Mouse (Mus musculus) megakaryocyte-erythroid progenitor cell, adult 5-6 weeks (primary cell): Measurements from ENCODE around the gene Arhgap45. TPM values are rescaled to one million over a fixed set of nuclear protein-coding genes. Genes with fewer than 3 reads are reported as not detected.

Experiments used
- ATAC-seq: replicated peaks from 2 replicates; pipeline ENCODE4 v1.8.0; 2016; ENCODE audit warnings: mild to moderate bottlenecking, inconsistent platforms; ENCODE audit not compliant: severe bottlenecking, poor library complexity, low FRiP score, low TSS enrichment
- total RNA-seq, 2 experiments: library from RNA; stranded (forward) in 1 of 2; stranded (reverse) in 1 of 2; fragments of 200-1000, 215-1000 nt in 1 of 2; fragments of >200 nt in 1 of 2; fragmentation: Nextera tagmentation in 1 of 2; gene quantifications; 2 replicates each; pipeline ENCODE4 v1.2.3; 2014 to 2017

Gene Arhgap45
- total RNA-seq (2014; fragmentation: Nextera tagmentation), result 76.2 and 103 TPM in 2 replicates
- total RNA-seq (2017), result 52.8 and 64.4 TPM in 2 replicates

DNA sequence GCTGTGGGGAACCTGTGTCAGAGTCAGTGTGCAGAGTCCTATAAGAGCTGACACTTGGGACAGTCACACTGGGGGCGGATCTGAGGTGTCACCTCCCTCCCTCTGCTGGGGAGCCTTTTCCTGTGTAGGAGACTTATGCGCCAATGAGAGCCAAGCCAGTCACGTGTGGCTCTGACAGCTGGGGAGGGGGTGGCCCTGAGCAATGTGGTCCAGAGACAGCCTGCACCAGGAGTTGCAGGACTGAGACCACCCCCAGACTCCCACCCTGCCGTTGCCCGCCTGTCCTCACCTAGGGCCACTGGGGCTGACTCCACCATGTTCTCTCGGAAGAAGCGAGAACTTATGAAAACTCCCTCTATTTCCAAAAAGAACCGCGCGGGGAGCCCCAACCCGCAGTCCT lies at the start of gene Arhgap45:
Arhgap45 (plus strand) TSS at position 143 of the 400 bp plus-strand sequence.
- peak; percentile 79 for ATAC-seq

DNA sequence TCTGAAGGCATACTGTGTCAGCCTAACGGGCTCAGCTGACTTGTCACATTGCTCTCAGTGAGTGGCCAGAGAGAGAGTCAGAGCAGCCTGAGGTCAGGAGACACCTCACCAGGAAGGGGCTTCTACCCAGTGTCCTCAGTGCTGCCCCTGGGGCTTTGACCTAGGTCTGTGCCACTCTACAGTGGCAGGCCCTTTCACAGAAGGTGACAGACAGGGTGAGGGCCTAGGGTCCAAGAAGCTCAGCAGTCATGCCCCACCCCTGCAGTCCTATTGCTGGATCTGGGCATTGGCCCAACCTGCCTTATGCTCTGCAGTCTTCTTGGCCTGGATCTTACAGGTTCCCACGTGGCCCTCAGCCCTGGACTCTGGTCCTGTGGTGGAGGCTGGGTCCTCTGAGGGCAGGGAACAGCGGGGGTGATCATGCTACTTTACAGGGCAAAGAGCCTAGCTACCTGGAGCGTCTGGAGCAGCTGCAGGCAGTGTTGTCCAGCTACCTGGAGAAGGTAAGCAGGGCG lies 49.5 kb upstream of the Arhgap45 start:
- no peak for ATAC-seq

DNA sequence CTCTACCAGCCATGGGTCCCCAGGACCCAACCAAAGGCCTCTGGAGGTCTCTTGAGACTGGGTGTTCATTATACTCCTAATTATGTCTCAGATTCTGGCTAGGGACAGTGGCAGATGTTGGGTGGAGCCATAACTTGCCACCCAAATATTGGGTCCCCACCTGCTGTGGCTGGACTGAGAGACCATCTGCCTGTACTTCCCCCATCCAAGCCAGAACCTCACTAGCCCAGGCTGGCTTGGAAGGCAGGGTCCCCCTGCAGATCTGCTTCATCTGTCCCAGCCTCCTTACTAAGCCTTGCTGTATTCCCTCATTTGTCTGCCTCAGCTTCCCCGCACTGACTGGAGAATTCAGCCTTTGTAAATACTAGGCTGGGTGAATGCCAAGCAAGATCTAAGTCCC lies 48.3 kb upstream of the Arhgap45 start:
- no peak for ATAC-seq

DNA sequence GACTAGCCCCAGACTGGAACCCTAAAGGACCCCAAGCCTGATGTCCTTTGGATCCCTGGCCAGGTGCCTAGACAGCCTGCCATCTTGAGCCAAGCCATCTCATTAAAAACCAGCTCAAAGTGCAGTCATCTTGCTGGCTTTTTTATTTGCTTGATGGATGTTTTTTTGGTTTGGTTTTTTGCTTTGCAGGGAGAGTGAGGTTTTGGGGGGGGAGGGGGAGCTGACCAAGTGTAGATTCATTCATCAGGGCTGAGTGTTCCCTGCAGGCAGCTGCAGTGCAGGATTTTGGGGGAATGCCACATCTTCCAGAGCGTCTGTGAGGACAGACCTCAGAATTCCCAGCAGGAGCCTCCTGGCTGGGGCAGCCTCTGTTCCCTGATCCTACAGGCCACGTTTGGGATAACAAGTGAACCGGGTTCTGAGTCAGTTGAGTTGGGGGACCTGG lies 47.3 kb upstream of the Arhgap45 start:
- ATAC-seq, result no peak

DNA sequence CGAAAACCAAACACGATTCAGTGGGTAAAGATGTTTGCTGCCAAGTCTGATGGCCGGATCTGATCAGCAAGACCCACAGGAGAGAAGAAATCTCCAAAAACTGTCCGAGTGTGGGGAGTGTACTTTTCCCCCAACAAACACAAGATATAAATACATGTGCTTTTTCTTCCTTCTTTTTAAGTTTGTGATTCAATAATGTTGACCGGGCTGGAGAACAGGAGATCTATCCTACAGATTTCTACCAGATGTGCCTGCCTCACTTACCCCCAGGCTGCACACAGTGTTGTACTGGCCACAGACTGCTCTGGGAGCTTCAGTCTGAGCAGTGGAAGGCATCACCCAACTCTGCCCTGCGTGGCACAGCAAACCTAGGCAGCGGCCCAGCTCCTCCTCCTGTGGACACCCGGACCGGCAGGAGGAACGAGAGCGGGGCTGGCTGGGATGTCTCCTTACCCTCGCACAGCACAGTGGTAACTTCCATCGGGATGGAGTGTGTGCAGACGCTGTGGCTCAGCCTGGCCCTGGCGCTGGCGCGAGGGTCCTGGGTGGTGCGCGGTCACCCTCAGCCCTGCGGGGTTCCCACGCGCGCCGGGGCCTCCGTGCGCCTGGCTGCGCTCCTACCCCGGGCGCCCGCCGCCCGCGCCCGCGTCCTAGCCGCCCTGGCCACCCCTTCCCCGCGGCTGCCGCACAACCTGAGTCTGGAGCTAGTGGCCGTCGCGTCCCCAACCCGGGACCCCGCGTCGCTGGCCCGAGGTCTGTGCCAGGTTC lies 45.9 kb upstream of the Arhgap45 start, which contains the start of gene Grin3b:
Grin3b (plus strand) TSS at position 301 of the 768 bp plus-strand sequence.
- no peak for ATAC-seq

DNA sequence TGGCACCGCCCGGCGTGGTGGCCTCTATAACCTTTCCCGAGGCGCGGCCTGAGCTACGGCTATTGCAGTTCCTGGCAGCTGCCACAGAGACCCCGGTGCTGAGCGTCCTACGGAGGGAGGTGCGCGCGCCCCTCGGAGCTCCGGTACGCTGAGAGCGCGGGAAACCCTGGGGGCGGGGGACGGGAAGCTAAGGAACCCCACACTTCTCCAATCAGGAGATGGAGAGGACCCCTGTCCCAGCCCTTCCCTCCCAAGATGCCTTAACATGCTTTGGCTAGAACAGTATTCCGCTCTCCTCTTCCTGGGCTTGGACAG lies 45.3 kb upstream of the Arhgap45 start:
- ATAC-seq, result no peak

DNA sequence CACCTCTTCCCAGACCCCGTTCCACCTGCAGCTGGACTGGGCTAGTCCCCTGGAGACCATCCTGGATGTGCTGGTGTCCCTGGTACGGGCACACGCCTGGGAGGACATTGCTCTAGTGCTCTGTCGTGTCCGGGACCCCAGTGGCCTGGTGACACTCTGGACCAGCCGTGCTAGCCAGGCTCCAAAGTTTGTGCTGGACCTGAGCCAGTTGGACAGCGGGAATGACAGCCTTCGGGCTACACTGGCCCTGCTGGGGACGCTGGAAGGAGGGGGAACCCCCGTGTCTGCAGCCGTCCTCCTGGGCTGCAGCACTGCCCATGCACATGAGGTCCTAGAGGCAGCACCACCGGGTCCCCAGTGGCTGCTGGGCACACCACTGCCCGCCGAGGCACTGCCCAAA lies 43.6 kb upstream of the Arhgap45 start:
- ATAC-seq, result no peak

DNA sequence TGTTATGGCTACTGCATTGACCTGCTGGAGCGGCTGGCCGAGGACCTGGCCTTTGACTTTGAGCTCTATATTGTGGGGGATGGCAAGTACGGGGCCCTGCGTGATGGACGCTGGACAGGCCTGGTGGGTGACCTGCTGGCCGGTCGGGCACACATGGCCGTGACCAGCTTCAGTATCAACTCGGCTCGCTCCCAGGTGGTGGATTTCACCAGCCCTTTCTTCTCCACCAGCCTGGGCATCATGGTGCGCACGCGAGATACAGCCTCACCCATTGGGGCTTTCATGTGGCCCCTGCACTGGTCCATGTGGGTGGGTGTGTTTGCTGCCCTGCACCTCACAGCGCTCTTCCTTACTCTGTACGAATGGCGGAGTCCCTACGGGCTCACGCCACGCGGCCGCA lies 42.4 kb upstream of the Arhgap45 start:
- ATAC-seq, result no peak

DNA sequence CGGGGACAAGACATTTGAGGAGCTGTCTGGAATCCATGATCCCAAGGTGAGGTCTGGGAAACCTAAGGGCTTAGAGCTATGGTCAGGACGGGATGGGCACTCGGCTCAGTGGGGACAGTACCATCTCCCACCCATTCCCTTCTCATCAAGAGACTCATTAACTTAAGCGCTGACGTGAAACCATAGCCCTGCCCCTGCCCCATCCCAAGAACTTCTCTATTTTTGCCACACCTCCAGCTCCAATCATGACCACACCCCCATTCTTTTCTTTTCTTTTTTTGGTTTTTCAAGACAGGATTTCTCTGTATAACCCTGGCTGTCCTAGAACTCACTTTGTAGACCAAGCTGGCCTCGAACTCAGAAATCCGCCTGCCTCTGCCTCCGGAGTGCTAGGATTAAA lies 41.8 kb upstream of the Arhgap45 start:
- ATAC-seq, result no peak

DNA sequence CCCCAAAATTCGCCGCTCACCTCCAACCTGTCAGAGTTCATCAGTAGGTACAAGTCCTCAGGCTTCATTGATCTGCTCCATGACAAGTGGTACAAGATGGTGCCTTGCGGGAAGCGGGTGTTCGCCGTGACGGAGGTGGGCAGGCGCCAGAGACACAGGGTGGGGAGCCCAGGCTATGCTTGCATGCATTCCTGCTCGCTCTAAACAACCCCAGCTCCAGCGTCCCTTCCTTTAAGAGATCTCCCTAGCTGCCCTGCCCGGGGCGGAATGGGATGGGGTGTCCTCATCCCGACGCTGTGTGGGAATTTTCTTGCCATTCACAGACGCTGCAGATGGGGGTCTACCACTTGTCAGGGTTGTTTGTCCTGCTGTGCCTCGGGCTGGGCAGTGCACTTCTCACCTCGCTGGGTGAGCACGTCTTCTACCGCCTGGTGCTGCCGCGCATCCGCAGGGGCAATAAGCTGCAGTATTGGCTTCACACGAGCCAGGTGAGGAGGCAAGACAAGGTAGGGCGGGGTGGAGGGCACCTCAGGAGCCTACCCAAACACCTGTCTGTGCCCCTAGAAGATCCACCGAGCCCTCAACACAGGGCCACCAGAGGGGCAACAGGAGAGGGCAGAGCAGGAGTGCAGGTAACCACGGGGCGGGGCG lies 40.3 kb upstream of the Arhgap45 start:
- ATAC-seq, result no peak

DNA sequence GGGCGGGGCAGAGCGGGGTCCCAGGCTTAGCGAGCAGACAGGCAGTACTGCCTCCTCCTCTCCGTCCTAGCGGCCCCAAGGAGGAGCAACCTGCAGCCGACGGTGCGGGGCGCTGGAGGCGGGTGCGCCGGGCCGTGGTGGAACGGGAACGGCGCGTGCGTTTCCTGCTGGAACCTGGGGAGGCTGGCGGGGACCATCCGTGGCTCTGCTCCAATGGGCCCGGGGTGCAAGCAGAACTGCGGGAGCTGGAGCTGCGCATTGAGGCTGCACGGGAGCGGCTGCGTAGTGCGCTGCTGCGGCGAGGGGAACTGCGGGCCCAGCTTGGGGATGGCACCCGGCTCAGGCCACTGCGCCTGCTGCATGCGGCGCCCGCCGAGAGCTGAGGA lies 39.7 kb upstream of the Arhgap45 start:
- no peak for ATAC-seq

DNA sequence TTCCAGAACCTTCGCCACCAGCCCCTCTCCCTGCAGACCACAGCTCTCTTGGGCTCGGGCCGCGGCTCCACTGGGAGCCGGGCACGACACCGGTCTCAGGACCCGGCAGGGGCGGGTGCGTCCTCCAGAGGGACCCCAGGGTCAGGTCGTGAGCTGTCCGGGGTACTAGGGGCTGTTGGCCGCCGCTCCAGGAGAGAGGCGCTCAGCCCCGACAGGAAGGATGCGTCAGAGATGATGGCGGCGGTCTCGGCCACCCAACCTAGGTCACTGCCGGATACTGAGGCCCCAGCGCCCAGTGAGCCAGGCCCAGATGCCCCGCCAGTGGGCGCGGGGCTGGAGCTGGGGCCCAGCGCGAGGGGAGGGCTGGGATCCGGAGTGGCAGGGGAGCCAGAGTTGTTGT lies 39.1 kb upstream of the Arhgap45 start:
- ATAC-seq, result no peak

DNA sequence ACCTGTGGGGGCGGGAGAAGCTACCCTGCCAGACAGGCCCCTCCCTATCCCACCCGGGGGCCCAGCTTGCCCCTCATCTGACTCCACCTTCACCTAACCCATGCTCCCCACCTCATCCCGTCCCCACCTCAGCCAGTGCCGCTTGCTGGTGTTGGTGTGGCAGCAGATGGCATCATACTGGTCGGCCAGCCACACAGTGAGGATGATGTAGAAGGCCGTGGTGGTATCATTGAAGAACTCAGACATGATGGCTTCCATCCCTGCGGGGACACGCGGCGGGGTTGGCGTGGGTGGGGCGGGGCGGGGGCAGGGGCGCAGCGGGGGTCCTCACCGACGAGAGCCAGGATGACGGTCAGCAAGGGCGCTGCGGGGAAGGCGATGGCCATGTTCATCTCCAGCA lies 38.4 kb upstream of the Arhgap45 start:
- ATAC-seq, result no peak

DNA sequence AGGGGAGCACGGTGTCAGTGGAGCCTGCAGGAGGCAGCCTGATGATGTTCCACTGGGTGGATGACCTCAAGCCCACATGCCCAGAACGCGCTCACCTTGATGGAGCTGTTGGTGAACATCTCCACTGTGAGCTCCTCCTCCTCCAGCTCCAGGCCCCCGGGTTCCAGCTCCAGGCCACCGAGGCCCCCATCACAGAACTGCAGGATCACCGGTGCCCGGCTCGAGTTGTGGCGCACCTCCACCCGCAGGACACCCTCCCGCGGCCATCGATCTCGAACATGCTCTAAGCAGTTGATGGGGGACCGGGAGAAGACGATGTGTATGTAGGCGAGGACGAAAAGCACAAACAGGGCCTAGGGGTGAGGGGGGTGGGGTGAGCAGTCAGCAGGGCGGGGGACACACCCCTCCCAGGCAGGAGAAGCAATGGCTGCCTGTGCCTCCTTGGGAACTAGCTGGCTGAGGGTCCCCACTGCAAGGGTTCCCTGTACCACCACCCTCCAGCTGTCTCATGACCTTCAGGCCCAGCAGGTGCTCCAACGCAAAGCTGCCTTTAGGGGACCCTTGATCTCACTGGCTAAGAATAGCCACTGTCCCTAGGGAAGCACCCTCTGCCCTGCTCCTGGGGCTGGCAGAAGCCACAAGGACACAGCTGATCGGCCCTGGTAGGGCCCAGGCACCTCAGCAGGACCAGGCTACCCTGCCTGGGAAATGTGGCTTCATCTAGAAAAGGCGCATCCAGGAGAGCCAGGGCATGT lies 36.9 kb upstream of the Arhgap45 start:
- ATAC-seq, result no peak

DNA sequence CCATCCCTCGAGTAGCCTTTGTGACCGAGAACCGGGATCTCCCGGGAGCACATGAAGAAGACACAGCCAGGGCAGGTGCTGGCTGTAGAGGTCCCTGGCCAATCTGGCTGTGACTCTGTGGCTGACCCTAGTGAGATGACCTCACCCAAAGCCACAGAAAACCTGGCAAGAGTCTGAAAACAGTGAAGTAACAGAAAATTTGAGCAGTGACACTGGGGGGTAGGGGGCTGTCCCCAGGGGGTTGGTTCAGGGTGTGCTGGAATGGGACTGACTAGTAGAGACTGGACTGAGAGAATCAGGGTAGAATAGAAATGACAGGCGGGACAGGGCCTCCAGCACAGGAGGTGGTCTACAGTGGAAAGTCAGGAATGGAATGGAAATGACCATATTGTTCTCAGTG lies 33.2 kb upstream of the Arhgap45 start:
- no peak for ATAC-seq

DNA sequence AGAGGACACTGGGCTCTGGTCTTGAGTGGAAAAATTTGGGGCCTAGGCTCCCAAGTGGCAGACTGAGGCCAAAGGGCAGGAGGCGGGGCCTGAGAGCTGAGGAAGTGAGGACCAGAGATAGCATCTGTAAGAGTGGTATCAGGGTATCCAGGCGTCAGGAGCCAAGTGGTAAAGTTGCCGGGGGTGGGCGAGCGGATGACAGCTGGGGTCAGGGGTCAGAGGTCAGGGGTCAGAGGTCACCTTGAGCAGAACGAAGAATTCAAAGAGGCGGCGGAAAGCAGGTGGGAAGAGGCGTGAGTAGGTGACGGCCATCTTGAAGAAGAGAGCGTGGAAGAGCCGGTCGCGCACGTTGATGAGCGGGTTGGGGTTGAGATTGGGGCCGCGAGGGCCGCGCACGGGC lies 32.8 kb upstream of the Arhgap45 start:
- no peak for ATAC-seq

DNA sequence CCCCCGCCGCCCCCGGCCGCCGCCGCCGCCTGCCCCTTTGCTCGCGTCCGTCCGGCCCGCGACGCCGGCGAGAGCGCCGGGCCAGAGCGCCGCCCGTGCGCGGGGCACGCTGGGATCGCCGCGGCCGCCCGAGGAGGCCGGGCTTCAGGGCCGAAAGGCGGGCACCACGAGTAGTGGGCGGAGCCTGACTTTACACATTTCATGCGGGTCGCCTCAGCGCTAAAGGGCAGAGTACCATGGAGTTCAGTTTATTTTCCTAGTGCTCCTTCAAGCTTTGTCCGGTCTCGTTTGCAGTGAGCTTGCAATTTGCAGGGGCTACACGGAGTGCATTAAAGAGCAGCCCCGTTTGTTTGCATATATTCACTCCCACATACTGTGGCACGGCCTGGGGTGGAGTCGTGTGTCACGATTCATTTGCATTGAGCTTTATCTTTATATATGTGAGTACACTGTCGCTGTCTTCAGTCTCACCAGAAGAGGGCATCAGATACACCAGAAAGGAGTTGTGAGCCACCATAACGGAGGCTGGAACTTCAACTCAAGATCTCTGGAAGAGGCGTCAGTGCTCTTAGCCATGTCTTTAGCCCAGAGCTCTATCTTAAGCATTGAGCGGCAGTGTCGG lies 32.1 kb upstream of the Arhgap45 start, which contains the start of gene Tmem259:
Tmem259 (minus strand) TSS at position 136 of the 622 bp plus-strand sequence.
- peak; percentile 55 for ATAC-seq

DNA sequence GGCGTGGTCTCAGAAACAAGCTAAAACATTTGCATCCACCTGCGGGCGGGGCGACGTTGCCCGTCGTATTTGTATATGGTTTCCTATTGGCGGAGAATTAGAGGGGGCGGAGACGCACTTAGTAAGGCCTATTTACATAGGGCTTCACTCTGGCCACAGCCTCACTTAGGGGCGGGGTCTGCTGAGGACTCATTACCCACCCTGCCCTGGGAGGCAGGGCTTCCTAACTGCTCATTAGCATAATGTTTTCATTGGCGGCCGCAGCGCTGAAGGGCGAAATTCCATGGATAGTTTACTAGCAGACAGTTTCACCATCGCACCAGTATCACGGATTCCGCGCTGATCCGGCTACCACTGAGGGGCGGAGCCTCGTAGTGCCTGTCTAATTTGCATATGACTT lies 31.6 kb upstream of the Arhgap45 start:
- ATAC-seq, result peak; percentile 79

DNA sequence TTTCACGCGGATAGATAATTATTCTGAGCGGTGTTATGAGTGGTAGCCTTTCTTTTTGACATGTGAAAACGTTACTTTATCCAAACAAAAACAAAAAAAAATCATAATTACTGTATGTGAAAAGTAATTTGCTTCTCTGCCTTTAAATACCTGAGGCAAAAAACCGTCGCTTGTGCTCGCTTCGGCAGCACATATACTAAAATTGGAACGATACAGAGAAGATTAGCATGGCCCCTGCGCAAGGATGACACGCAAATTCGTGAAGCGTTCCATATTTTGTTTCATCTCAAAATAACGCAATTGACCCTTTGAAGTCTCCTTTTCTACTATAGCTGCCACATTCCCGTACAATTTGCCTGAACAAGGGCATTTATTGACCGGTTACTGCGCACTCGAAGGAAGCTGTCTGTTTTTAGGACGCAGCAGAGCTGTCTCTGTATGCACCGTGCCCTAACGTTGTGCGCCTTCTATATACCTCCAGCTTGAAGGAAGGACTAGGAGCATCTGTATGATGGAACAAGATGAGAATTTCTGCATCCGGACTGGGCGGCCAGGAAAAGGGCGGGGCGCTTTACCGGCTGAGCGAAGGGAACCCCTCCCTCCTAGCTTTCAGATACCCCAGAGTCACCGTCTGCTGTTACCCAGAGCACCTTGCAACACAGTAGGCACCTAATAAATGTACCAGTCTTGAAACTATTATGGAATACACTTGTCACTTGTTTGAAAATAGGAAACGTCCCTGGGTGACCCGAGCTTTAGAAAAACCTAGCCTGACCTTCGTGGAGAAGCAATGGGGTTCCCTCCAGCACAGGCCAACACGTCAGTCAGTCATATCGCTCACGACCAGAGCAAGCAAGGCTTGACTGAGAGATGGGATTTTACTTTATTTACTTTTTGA lies 30.9 kb upstream of the Arhgap45 start:
- ATAC-seq, result peak; percentile 7; the same call in 1 of the 2 replicates
